Mouse (Mus musculus) left cerebral cortex, adult 2 months (tissue): ENCODE results near the gene Kcnq5. TPM values are rescaled to one million over a fixed set of nuclear protein-coding genes. Genes with fewer than 3 reads are reported as not detected.

Experiments
- DNase-seq, 2 experiments: peaks; one replicate each; pipeline ENCODE4 v3.0.0; 2021 to 2022; ENCODE audit warnings: low spot score in 2 of 2, mixed read lengths in 1 of 2; ENCODE audit errors: extremely low spot score in 1 of 2
- H3K27ac ChIP-seq: fragments of 200-600 bp; 2 replicates; pipeline ENCODE4 v1.8.1; 2022
- H3K4me3 ChIP-seq: fragments of 200-600 bp; 2 replicates; pipeline ENCODE4 v1.8.1; 2022
- CTCF ChIP-seq: fragments of 200-600 bp; IDR thresholded peaks from 2 replicates; pipeline ENCODE4 v1.8.1; 2022; ENCODE audit warnings: antibody characterized with exemption, mild to moderate bottlenecking, moderate library complexity
- intact Hi-C: fragments of 180-260 bp; cut with DNase I; formaldehyde crosslinking; loops from one replicate; pipeline ENCODE4 v1.15.1; 2025
- long read RNA-seq, 2 experiments: library from polyadenylated mRNA; stranded (forward); transcript quantifications; one replicate each; pipeline ENCODE4 v2.0.0; 2021; ENCODE audit warnings: borderline mapping rate in 2 of 2
- total RNA-seq, 2 experiments: library from RNA; stranded (reverse); gene quantifications; 2 replicates each; pipeline ENCODE4 v1.2.3; 2021

Kcnq5 gene
- total RNA-seq: 10 to 100 TPM; 81.3 to 81.5 TPM
- long read RNA-seq, experiment 1, partial matches to known transcripts: 2 of 14 reads
- long read RNA-seq, experiment 1, other reads (novel, unspliced or antisense): 12 of 14 reads
- long read RNA-seq, experiment 2, partial matches to known transcripts: 0 of 14 reads
- long read RNA-seq, experiment 2, other reads (novel, unspliced or antisense): 14 of 14 reads

DNA sequence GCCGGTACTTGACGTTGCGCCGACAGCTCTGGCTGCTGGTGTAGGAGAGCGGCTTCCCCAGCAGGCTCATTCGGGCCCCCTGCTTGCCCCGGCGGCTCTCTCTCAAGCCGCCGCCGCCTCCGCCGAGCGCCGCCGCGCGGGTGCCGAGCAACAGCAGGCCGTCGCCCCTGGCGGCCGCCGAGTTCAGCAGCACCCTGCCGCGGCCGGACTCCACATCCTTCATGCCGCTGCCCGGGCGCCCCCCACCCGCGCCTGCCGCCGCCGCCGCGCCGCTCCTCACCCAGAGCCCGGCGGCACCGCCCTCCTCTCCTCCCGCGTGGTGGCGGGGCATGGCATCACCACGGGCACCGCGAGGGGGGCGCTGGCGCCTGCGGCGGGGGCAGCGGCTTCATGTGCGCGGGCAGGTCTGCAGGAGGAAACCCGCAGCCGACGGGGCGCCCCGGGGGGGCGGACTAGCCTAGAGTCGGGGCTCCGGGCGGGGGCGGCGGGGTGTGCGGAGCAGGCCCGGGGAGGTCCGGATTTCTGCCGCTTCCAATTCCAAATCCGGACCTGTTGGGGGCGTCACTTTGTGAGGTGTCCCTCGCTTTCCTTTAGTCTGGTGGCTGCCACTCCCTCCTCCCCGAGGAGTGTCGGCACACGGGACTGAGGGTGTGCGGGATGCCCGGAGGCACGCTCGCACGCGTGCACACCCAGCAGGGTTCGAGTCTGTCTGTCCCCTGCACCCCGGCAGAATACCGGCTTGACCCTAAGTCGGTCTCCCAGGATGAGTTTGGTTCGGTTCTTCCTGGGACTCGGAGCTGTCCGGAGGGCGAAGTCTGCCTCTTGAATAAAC, at the start of gene Kcnq5:
TSS of gene Kcnq5 (minus strand) at position 692 of the 832 bp plus-strand sequence.
- intact Hi-C loops: loop anchor here (2.0 to 10.0 kb wide), 8 partner anchors 159 to 551 kb away; no protein-coding TSS in a partner anchor
- peak within 1 kb of the TSS; percentile 78 for H3K4me3 ChIP-seq
- peak; percentile 73 to 76 for DNase-seq
- peak within 1 kb of the TSS; percentile 94 for H3K27ac ChIP-seq
- TF ChIP-seq CTCF: peak; percentile 40

DNA sequence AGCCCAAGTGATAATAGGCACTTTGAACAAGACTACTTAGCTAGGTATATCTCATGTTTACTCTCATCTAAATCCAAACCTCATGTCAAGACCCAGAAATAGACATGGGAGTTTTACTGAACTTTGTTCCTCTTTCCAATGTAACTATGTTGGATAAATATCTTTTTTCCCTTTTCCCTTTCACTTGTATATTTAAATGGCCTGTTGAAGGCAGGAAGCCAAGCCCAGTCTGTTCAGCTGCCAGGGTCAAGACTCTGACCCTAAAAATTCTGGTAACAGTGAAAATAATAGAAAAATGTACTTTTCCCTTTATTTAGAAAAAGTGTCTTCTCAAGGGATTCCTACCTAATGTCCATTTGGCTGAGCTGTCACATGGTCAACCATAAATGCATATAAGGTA, 18.0 kb upstream of the Kcnq5 start:
- no peak overlapping the region for H3K27ac ChIP-seq
- intact Hi-C loops: no loop called here
- no peak overlapping the region for H3K4me3 ChIP-seq
- DNase-seq: no peak
- TF ChIP-seq CTCF: no peak

GRCm38 (mm10) chr1:21979292-21979691, 17.6 kb upstream of the Kcnq5 start:
- intact Hi-C loops: no loop called here
- DNase-seq: no peak
- Histone ChIP-seq H3K4me3 (no peak overlapping the region), H3K27ac (no peak overlapping the region)
- no peak for TF ChIP-seq CTCF

DNA sequence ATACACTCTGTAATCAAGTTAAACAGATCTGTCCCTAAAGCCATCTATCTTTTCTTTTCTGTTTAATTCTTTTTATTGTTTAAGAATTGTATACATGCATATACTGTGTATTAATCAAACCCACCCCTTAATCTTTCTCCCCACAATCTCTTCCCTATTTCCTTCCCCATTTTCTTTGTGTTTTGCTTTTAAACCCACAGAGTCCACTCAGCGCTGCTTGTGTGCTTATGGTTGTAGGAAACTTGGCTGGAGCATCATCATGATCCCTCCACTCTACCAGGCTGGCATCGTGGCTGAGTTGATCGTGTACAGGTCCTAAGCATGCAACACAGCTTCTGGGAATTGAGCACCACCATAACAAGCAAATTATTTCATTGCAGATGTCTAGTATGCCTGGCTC, 12.3 kb upstream of the Kcnq5 start:
- no peak overlapping the region for H3K4me3 ChIP-seq
- intact Hi-C loops: no loop called here
- no peak for DNase-seq
- no peak overlapping the region for H3K27ac ChIP-seq
- no peak for TF ChIP-seq CTCF

GRCm38 (mm10) chr1:21967139-21967538, 5.4 kb upstream of the Kcnq5 start:
- Histone ChIP-seq H3K4me3 (no peak overlapping the region), H3K27ac (no peak overlapping the region)
- DNase-seq: no peak
- intact Hi-C loops: loop anchor here (2.0 to 10.0 kb wide), 4 partner anchors 212 to 412 kb away; no protein-coding TSS in a partner anchor
- peak; percentile 63 for TF ChIP-seq CTCF

- intact Hi-C loops: loop anchor here (2.0 to 10.0 kb wide), 7 partner anchors 161 to 552 kb away; no protein-coding TSS in a partner anchor
- DNase-seq: peak; percentile 38 to 40
- peak overlapping the region; percentile 78 for H3K4me3 ChIP-seq
Measured at GRCm38 (mm10) chr1:21962896-21963864, 1.4 kb upstream of the Kcnq5 start.

GRCm38 (mm10) chr1:21962083-21962471, 335 bp upstream of the Kcnq5 start:
- DNase-seq: peak; percentile 44 to 46
- intact Hi-C loops: loop anchor here (2.0 to 10.0 kb wide), 7 partner anchors 160 to 551 kb away; no protein-coding TSS in a partner anchor
- H3K27ac ChIP-seq: peak overlapping the region; percentile 94
- H3K4me3 ChIP-seq: peak overlapping the region; percentile 78
- no peak for TF ChIP-seq CTCF

More at GRCm38 (mm10) chr1:21962896-21963864, 1.4 kb upstream of the Kcnq5 start:
- peak overlapping the region; percentile 94 for H3K27ac ChIP-seq
- no peak for TF ChIP-seq CTCF

DNA sequence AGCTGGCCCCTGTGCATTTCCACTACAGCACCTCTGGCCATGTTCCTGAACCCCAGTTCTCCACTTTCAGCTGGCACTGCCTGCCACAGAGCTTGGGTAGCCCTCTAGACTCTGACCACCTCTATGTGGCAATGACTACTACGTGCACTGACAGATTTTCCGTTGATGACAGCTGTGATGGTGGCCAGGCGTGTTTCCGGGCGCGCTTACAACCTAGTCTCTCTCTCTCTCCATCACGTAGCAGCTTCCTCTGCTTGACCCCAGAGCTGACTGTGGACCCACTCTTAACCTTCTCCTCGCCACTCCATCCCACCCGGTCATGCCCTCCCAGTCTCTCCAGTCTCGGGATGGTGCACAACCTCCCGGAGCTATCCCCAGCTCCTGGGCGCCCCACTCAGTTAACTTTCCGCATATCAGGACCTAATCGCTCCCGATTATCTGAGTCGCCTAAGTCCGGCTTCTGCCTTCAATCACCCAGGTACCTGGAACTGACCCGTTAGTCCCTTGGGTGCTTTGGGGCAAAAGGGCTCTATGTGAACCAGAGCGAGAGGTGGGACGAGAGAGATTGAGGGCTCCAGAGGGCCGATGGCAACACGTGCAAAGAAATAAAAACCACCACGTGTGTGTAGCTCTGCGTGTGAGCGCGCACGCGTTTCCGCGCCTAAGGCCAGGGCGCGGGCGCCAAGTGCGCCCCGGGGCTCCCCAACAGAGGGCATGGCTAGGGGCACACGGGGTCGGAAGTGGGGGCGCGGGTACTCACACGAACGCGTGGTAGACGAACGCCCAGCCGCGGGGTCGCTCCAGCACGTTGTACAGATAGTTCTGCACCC, 1.1 kb downstream of the Kcnq5 start:
- peak overlapping the region; percentile 94 for H3K27ac ChIP-seq

DNA sequence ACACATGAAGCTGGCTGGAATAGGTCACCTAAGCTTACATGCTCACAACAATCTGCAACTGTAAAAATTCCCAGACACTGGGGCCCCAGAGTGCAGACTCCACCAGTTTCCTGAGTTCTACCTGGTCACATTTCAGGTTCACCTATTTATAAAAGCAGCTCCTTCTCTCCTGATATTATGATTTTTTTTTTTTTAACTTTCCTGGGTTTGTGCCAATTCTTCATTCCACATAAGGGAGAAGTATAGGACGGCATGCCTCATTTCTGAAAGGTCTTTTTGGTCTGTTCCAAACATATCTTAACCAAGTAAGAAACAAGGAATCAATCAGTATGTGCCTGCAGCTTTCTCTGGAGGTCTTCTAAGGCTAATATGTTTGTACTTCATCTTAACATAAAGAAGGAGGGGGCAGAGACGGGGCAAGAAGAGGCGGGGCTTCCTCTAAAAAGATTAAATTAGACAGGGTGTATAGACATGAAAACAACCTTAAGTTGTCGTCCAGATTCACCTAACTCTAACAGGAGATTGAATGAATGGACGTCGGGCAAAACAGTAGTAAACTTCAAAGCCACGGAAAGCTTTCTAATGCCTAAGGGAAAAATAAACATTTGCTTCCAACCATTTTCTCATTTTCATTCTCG, 2.0 kb downstream of the Kcnq5 start:
- DNase-seq: no peak
- no peak for TF ChIP-seq CTCF
- Histone ChIP-seq H3K27ac (peak overlapping the region; percentile 42), H3K4me3 (peak overlapping the region; percentile 78)
- intact Hi-C loops: loop anchor here (2.0 to 10.0 kb wide), 8 partner anchors 157 to 497 kb away; no protein-coding TSS in a partner anchor

More for the DNA sequence above, 1.1 kb downstream of the Kcnq5 start:
- no peak for TF ChIP-seq CTCF
- DNase-seq: peak; percentile 49 to 51
- intact Hi-C loops: loop anchor here (2.0 to 10.0 kb wide), 7 partner anchors 158 to 498 kb away; no protein-coding TSS in a partner anchor
- peak overlapping the region; percentile 78 for H3K4me3 ChIP-seq

GRCm38 (mm10) chr1:21958013-21958412, 3.7 kb downstream of the Kcnq5 start:
- Histone ChIP-seq H3K4me3 (no peak overlapping the region), H3K27ac (no peak overlapping the region; the same call in 1 of the 2 replicates)
- no peak for TF ChIP-seq CTCF
- intact Hi-C loops: loop anchor here (2.0 kb wide), 1 partner anchor 273 kb away; no protein-coding TSS in a partner anchor
- no peak for DNase-seq
